Mouse (Mus musculus) bone marrow, adult 2 months (tissue): Measurements from ENCODE around the gene Slc6a21.

Experiments
- CTCF ChIP-seq: fragments of 200-500 bp; IDR thresholded peaks from 2 replicates; pipeline ENCODE4 v1.5.1; 2011; ENCODE audit warnings: low read length, control low read depth; ENCODE audit not compliant: control insufficient read depth, insufficient read depth
- POLR2A ChIP-seq: fragments of 200-500 bp; IDR thresholded peaks from 2 replicates; pipeline ENCODE4 v1.6.1; 2011; ENCODE audit warnings: low read depth, mild to moderate bottlenecking, control low read depth, low read length, borderline replicate concordance; ENCODE audit not compliant: control insufficient read depth

DNA sequence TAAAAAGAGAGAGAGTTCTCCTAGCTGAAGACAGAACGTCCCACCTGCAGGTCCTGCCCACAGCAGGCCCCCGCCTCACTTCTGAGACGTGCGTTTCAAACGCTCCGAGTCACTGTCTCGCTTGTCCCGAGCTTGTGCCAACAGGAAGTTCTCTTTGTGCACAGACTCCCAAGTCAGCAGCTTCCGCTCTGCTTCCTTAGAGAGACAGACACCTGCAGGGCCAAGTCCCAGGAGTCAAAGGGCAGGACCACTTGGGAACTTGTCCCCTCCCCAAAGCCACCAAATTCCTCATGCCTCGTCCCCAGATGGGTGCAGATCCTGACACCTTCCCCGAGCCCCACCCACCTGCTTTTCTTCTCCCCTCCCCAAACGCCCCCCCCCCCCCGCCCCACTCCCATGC, 27.6 kb downstream of the Slc6a21 start:
- TF ChIP-seq POLR2A (no peak), CTCF (no peak)
